Mouse (Mus musculus) liver, embryonic 13.5 days (tissue): ENCODE measurements around the gene Hsd17b12. TPM values are rescaled to one million over a fixed set of nuclear protein-coding genes. Genes with fewer than 3 reads are reported as not detected.

Experiments used
- ATAC-seq: fragments of 200-750 bp; cut with Nextera tagmentation; 2 replicates; pipeline ENCODE4 v1.8.0; 2017; ENCODE audit warnings: low read depth, mild to moderate bottlenecking, moderate number of reproducible peaks, moderate library complexity
- DNase-seq: peaks from one replicate; pipeline ENCODE4 v3.0.0; 2022
- H3K27ac ChIP-seq: fragments of 300-500 bp; sonication (generic); 2 replicates; pipeline ENCODE4 v1.5.1; 2015; ENCODE audit warnings: moderate library complexity, mild to moderate bottlenecking, inconsistent platforms
- H3K27me3 ChIP-seq: fragments of 300-500 bp; sonication (generic); 2 replicates; pipeline ENCODE4 v1.6.1; 2015; ENCODE audit warnings: mild to moderate bottlenecking, inconsistent platforms
- H3K36me3 ChIP-seq: fragments of 300-500 bp; sonication (generic); 2 replicates; pipeline ENCODE4 v1.6.1; 2015; ENCODE audit warnings: mild to moderate bottlenecking, inconsistent platforms
- H3K4me1 ChIP-seq: fragments of 300-500 bp; sonication (generic); replicated peaks from 2 replicates; pipeline ENCODE4 v1.6.1; 2015; ENCODE audit warnings: inconsistent platforms
- H3K4me2 ChIP-seq: fragments of 300-500 bp; sonication (generic); 2 replicates; pipeline ENCODE4 v1.6.1; 2015; ENCODE audit warnings: inconsistent platforms, mild to moderate bottlenecking, moderate library complexity
- H3K4me3 ChIP-seq: fragments of 300-500 bp; sonication (generic); replicated peaks from 2 replicates; pipeline ENCODE4 v1.5.1; 2015; ENCODE audit warnings: mild to moderate bottlenecking, inconsistent platforms
- H3K9ac ChIP-seq: fragments of 300-500 bp; sonication (generic); 2 replicates; pipeline ENCODE4 v1.6.1; 2015; ENCODE audit warnings: mild to moderate bottlenecking, inconsistent platforms
- H3K9me3 ChIP-seq: fragments of 300-500 bp; sonication (generic); replicated peaks from 2 replicates; pipeline ENCODE4 v1.6.1; 2016; ENCODE audit warnings: inconsistent platforms
- WGBS: fragments of 180-500 bp; shearing (Covaris S2); methylation state at CpG from one replicate; pipeline ENCODE4 v1.1.7; 2015; ENCODE audit not compliant: insufficient replicate concordance; 5-methylcytosine and 5-hydroxymethylcytosine counted together
- polyA plus RNA-seq: library from polyadenylated mRNA; unstranded; fragments of >200 nt; fragmentation: Nextera tagmentation; extraction: Ambion mirVana; gene quantifications from 2 replicates; pipeline ENCODE4 v1.2.1, GENCODE M21; 2015

Gene Hsd17b12
- polyA plus RNA-seq, 1 experiment from 2014 or later: 69.2 TPM

GRCm38 (mm10) chr2:94157051-94157450 is 713 bp downstream of the Hsd17b12 start:
- H3K4me1 ChIP-seq: peaks cover 48% of the 10 kb centered on the region
- DNase-seq: no peak
- peak overlapping the region; percentile 90 for H3K9ac ChIP-seq
- no peaks in the 10 kb centered on the region for H3K27me3 ChIP-seq
- H3K4me2 ChIP-seq: peak overlapping the region; percentile 92
- ATAC-seq: no peak
- peak overlapping the region; percentile 77 for H3K27ac ChIP-seq
- WGBS: 1% methylated on average over 10 of the region's 10 CpGs
- peak overlapping the region; percentile 82 for H3K4me3 ChIP-seq
- no peaks in the 10 kb centered on the region for H3K36me3 ChIP-seq
- H3K9me3 ChIP-seq: no peaks in the 10 kb centered on the region

DNA sequence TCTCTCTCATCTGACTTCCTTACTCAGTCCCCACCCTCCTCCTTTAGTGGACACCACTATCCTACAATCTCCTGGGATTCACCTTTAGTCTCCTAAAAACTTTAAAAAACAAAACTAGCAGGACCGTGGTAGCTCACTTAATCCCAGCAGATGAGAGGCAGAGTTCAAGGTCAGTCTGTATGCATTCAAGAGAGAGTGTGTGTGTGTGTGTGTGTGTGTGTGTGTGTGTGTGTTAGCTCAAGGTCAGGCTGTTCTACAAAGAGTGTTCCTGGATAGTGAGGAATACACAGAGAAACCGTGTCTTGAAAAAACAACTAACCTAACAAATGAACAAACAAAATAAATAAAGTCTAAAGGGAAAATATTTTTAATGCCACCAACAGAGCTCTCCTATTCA is 12.6 kb downstream of the Hsd17b12 start:
- Histone ChIP-seq H3K27ac (no peak overlapping the region), H3K36me3 (no peaks in the 10 kb centered on the region), H3K9me3 (no peaks in the 10 kb centered on the region), H3K27me3 (no peaks in the 10 kb centered on the region), H3K9ac (no peak overlapping the region), H3K4me1 (peaks cover 25% of the 10 kb centered on the region), H3K4me2 (no peak overlapping the region), H3K4me3 (no peak overlapping the region)
- WGBS: 61% methylated on average over 2 of the region's 2 CpGs
- ATAC-seq (no peak), DNase-seq (no peak)

DNA sequence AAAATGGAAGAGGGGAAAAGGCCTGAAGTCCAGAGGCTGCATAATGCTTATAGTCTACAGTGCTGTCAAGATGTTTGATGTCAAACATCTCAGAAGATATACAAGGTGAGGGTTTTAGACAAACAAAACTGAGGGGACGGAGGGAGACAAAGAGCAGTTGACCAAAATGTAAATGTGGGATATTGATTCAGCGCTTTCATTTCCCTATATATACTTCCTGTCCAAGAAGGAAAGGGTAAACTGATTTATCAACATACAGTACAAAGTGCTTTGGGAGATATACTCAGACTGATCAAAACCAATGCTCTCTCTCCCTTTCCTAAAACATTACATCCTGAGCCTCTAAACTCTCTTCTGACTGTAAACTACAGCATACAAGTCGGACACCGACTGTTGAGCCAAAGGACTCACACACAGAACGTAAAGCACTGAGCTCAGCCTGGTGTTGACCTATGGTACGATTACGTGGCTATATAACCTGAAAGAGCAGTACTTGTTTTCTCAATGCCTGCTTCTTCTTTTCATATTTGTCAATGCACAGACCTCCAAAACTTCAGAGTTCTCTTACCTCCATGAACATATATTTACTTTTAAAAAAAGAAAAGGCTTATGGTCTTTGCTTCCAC is 13.1 kb downstream of the Hsd17b12 start:
- Histone ChIP-seq H3K4me3 (no peak overlapping the region), H3K4me1 (peaks cover 28% of the 10 kb centered on the region), H3K9ac (no peak overlapping the region), H3K27me3 (no peaks in the 10 kb centered on the region), H3K36me3 (no peaks in the 10 kb centered on the region), H3K27ac (no peak overlapping the region), H3K4me2 (peak overlapping the region; percentile 13; the same call in 1 of the 2 replicates), H3K9me3 (no peaks in the 10 kb centered on the region)
- DNase-seq: no peak
- WGBS: 71% methylated on average over 7 of the region's 7 CpGs
- ATAC-seq: no peak

DNA sequence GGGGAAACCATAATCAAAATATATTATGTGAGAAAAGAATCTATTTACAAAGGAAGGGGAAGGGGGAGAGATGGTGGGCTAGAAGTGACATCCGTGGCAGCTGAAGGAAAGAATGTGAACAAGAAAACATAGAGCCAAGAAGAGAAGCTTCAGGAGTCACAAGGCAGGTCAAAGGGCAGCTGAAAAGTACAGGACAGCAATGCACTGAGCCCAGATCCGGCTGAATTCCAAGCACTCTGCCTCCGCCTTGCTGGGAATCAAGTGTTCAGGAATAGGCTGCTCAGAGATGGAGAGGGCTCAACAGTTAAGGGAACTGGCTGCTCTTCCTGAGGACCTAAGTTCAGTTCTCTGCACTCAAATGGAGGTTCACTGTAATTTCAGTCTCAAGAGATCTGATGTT is 16.5 kb downstream of the Hsd17b12 start:
- DNase-seq: no peak
- Histone ChIP-seq H3K27me3 (no peaks in the 10 kb centered on the region), H3K36me3 (no peaks in the 10 kb centered on the region), H3K4me3 (no peak overlapping the region), H3K4me1 (peaks cover 11% of the 10 kb centered on the region), H3K4me2 (no peak overlapping the region), H3K9ac (no peak overlapping the region), H3K27ac (no peak overlapping the region), H3K9me3 (no peaks in the 10 kb centered on the region)
- 67% methylated on average over 3 of the region's 3 CpGs for WGBS
- no peak for ATAC-seq

- WGBS: 77% methylated on average over 3 of the region's 3 CpGs
- no peak overlapping the region for H3K4me3 ChIP-seq
- no peaks in the 10 kb centered on the region for H3K9me3 ChIP-seq
- no peaks in the 10 kb centered on the region for H3K36me3 ChIP-seq
- no peak for DNase-seq
- no peak overlapping the region for H3K27ac ChIP-seq
- H3K27me3 ChIP-seq: no peaks in the 10 kb centered on the region
- H3K4me2 ChIP-seq: no peak overlapping the region
- H3K4me1 ChIP-seq: peaks cover 11% of the 10 kb centered on the region
- no peak for ATAC-seq
- H3K9ac ChIP-seq: no peak overlapping the region
These were observed 19.0 kb downstream of the Hsd17b12 start for GRCm38 (mm10) chr2:94138469-94139390.

- Histone ChIP-seq H3K9me3 (no peaks in the 10 kb centered on the region), H3K27ac (no peak overlapping the region), H3K4me1 (peaks cover 11% of the 10 kb centered on the region), H3K36me3 (no peaks in the 10 kb centered on the region), H3K27me3 (no peaks in the 10 kb centered on the region), H3K4me3 (no peak overlapping the region), H3K9ac (no peak overlapping the region), H3K4me2 (no peak overlapping the region)
- WGBS: 42% methylated on average over 3 of the region's 3 CpGs
- ATAC-seq (no peak), DNase-seq (no peak)
These were observed 20.9 kb downstream of the Hsd17b12 start for GRCm38 (mm10) chr2:94136837-94137236.

GRCm38 (mm10) chr2:94128496-94128895 is 29.3 kb downstream of the Hsd17b12 start:
- H3K9me3 ChIP-seq: no peaks in the 10 kb centered on the region
- no peak overlapping the region for H3K4me3 ChIP-seq
- H3K36me3 ChIP-seq: no peaks in the 10 kb centered on the region
- H3K4me2 ChIP-seq: no peak overlapping the region
- H3K9ac ChIP-seq: no peak overlapping the region
- DNase-seq (no peak), ATAC-seq (no peak)
- no peaks in the 10 kb centered on the region for H3K27me3 ChIP-seq
- WGBS: 74% methylated on average over 3 of the region's 3 CpGs
- no peak overlapping the region for H3K27ac ChIP-seq
- H3K4me1 ChIP-seq: peaks cover 5% of the 10 kb centered on the region; the same call in 1 of the 2 replicates

DNA sequence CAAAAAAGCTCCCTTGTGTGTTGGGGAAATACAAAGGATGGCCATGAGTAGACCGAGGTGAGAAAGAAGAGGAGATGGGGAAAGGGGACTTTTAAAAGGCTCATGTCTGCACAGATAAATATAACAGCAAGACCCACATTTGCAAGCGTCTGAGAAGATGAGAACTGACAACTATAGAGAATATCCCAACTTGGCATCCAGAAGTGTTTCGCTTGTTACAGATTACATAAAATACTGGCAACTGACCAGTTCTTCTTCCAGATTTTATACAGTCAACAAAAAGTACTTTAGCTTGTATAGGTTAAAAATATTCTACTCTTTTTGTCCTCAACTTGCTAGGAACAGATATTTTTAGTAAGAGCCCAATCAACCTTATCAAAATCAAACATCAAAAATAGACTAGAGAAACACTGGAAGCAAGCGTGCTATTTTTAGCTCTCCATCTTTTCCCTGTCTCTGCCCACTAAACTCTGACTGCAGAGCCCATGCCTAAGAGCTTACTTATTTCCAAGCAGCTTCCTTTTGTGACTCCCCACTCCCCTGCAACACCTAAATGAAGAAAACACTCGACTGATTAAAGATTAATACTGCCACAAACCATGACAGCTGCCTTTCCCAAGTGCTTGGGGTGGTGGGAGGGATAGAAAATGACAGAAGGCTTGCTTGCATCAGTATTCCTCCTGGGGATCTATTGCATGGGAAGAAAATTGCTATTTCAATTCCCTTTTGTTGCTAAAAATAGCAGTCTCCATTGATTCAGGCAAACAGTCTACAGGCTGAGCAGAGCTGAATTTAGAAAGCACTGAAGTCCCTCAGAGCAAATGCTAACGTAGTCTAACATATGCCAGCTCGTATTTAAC is 35.4 kb downstream of the Hsd17b12 start:
- Histone ChIP-seq H3K4me3 (no peak overlapping the region), H3K4me1 (peaks cover 7% of the 10 kb centered on the region), H3K27me3 (no peaks in the 10 kb centered on the region), H3K36me3 (no peaks in the 10 kb centered on the region), H3K4me2 (no peak overlapping the region), H3K9ac (no peak overlapping the region), H3K27ac (no peak overlapping the region), H3K9me3 (no peaks in the 10 kb centered on the region)
- ATAC-seq: no peak
- 52% methylated on average over 7 of the region's 7 CpGs for WGBS
- no peak for DNase-seq

GRCm38 (mm10) chr2:94103758-94104157 is 54.0 kb downstream of the Hsd17b12 start:
- H3K4me2 ChIP-seq: no peak overlapping the region
- no peaks in the 10 kb centered on the region for H3K27me3 ChIP-seq
- DNase-seq (no peak), ATAC-seq (no peak)
- H3K9me3 ChIP-seq: no peaks in the 10 kb centered on the region
- H3K4me1 ChIP-seq: no peaks in the 10 kb centered on the region
- H3K4me3 ChIP-seq: no peak overlapping the region
- H3K27ac ChIP-seq: no peak overlapping the region
- 0 out of 2 replicates have a peak, but pooled peaks cover 6% of the 10 kb centered on the region for H3K36me3 ChIP-seq
- H3K9ac ChIP-seq: no peak overlapping the region
- WGBS: 84% methylated on average over 2 of the region's 2 CpGs

DNA sequence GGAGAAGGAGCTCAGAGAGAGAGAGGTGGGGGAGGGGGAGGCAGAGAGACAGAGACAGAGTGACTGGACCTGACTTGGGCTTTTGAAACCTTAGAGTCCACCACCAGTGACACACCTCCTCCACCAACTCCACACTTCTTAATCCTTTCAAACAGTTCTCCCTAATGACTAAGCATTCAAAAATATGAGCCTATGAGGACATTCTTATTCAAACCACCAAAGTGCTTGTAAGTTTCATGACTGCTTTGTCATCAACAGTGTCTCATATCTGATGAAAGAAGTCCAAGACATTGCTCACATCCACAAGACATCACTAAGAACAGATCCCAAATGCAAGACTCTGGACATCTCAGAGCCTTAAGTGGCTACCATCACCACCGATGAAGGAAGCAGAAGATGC is 67.9 kb downstream of the Hsd17b12 start:
- ATAC-seq: no peak
- Histone ChIP-seq H3K36me3 (no peaks in the 10 kb centered on the region), H3K9ac (no peak overlapping the region), H3K4me1 (no peaks in the 10 kb centered on the region), H3K9me3 (no peaks in the 10 kb centered on the region), H3K27me3 (no peaks in the 10 kb centered on the region), H3K27ac (no peak overlapping the region), H3K4me2 (no peak overlapping the region), H3K4me3 (no peak overlapping the region)
- WGBS: 70% methylated on average over 1 of the region's 1 CpGs
- DNase-seq: no peak

DNA sequence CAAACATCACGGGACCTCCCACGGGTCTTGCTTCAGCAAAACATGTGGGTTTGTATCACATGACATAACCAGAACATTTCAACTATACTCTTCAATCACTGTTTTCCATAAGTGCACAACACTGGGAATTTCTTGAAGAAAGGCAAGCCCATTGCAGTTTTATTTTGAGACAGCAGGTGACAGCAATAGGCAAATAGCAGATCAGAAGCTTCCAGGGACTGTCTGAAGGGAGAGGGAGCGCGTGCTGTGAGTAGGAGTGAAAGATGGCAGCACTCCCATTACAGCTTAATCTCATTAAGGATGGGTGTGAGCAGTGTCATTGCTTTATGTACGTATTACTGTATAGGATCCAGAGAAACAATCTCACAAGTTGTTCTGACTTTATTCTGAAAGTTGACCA is 88.3 kb downstream of the Hsd17b12 start:
- Histone ChIP-seq H3K4me1 (no peaks in the 10 kb centered on the region), H3K4me2 (no peak overlapping the region), H3K36me3 (peaks cover 11% of the 10 kb centered on the region; the same call in 1 of the 2 replicates), H3K9me3 (no peaks in the 10 kb centered on the region), H3K27ac (no peak overlapping the region), H3K9ac (no peak overlapping the region), H3K27me3 (no peaks in the 10 kb centered on the region), H3K4me3 (no peak overlapping the region)
- ATAC-seq (no peak), DNase-seq (no peak)
- WGBS: 75% methylated on average over 5 of the region's 5 CpGs
